Mouse (Mus musculus) kidney, embryonic 14.5 days (tissue): ENCODE data around the gene Lsm12. TPM values are rescaled to one million over a fixed set of nuclear protein-coding genes. Genes with fewer than 3 reads are reported as not detected.
A peak's percentile ranks its signal among the peaks of the same experiment; 100 is the strongest.

ENCODE experiments used
- ATAC-seq: fragments of 200-750 bp; cut with Nextera tagmentation; 2 replicates; pipeline ENCODE4 v1.8.0; 2017; ENCODE audit warnings: moderate number of reproducible peaks, mild to moderate bottlenecking, moderate TSS enrichment, moderate library complexity; ENCODE audit not compliant: low FRiP score, low TSS enrichment
- H3K27ac ChIP-seq: fragments of 300-500 bp; sonication (generic); 2 replicates; pipeline ENCODE4 v1.5.1; 2014; ENCODE audit warnings: low read depth, mild to moderate bottlenecking, low read length, moderate library complexity, mixed read lengths
- H3K27me3 ChIP-seq: fragments of 300-500 bp; sonication (generic); 2 replicates; pipeline ENCODE4 v1.6.1; 2014; ENCODE audit warnings: mild to moderate bottlenecking, low read length; ENCODE audit not compliant: control insufficient read depth, insufficient read depth
- H3K36me3 ChIP-seq: fragments of 300-500 bp; sonication (generic); 2 replicates; pipeline ENCODE4 v1.6.1; 2014; ENCODE audit warnings: low read length, mixed read lengths; ENCODE audit not compliant: control insufficient read depth, insufficient read depth
- H3K4me1 ChIP-seq: fragments of 300-500 bp; sonication (generic); 2 replicates; pipeline ENCODE4 v1.6.1; 2014; ENCODE audit warnings: low read length, mixed read lengths; ENCODE audit not compliant: control insufficient read depth, insufficient read depth
- H3K4me2 ChIP-seq: fragments of 300-500 bp; sonication (generic); replicated peaks from 2 replicates; pipeline ENCODE4 v1.6.1; 2014; ENCODE audit warnings: low read depth, mild to moderate bottlenecking, low read length
- H3K4me3 ChIP-seq: fragments of 300-500 bp; sonication (generic); 2 replicates; pipeline ENCODE4 v1.5.1; 2014; ENCODE audit warnings: mild to moderate bottlenecking, low read length
- H3K9ac ChIP-seq: fragments of 300-500 bp; sonication (generic); 2 replicates; pipeline ENCODE4 v1.6.1; 2014; ENCODE audit warnings: low read depth, mild to moderate bottlenecking, low read length, moderate library complexity
- H3K9me3 ChIP-seq: fragments of 300-500 bp; sonication (generic); 2 replicates; pipeline ENCODE4 v1.6.1; 2016; ENCODE audit warnings: low read length; ENCODE audit not compliant: control insufficient read depth
- WGBS: fragments of 180-500 bp; shearing (Covaris S2); extraction: QIAGEN DNeasy Blood & Tissue Kit; methylation state at CpG from one replicate; pipeline ENCODE4 v1.1.7; 2014; 5-methylcytosine and 5-hydroxymethylcytosine counted together
- microRNA-seq: library from miRNA; unstranded; fragments of <30 nt; microRNA quantifications from one replicate; pipeline ENCODE4, GENCODE M21; 2016
- polyA plus RNA-seq: library from polyadenylated mRNA; unstranded; fragments of >200 nt; fragmentation: Nextera tagmentation; extraction: Ambion mirVana; gene quantifications from 2 replicates; pipeline ENCODE4 v1.2.1, GENCODE M21; 2014

Lsm12 gene
- polyA plus RNA-seq, 1 experiment from 2014 or later = 93.9 TPM

DNA sequence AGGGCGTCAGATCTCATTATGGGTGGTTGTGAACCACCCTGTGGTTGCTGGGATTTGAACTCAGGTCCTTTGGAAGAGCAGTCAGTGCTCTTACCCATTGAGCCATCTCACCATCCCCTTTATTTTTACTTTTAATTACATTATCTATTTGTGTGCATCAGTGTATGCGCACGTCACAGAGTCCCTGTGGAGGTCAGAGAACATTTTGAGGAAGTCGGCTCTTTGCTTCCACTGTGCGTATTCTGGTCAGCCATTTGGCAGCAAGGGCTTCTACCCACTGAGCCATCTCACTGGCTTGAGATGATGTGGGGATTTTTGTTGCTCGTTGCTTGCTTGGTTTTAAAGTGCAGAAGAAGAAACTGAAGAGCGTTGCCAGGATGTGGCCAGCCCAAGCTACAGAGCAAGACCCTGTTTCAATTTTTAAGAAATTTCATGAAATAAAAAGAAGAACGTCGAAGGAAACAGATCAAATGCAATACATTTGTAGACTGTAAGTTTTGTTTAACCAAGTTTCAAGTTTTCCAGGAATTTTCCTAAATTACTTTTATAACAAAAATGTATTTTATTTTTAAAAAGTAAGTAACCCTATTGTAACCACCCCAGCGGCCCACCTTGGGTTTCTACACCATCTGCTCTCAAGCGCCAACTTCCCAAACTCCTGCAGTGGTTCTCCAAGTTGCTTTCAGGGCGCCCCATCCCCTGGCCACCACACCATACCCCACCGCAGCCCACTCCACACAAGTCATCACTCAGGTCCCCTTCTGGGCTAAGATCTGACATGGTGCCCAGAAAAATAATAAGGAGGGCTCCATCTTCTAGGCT, 47.3 kb downstream of the Lsm12 start:
- H3K4me2 ChIP-seq = peak overlapping the region; percentile 47
- 0 out of 2 replicates have a peak, but pooled peaks have one; percentile 3 for ATAC-seq
- no peak overlapping the region for H3K27ac ChIP-seq
- peaks cover 6% of the 10 kb centered on the region; the same call in 1 of the 2 replicates for H3K4me1 ChIP-seq
- no peaks in the 10 kb centered on the region; the same call in 1 of the 2 replicates for H3K27me3 ChIP-seq
- no peaks in the 10 kb centered on the region for H3K36me3 ChIP-seq
- no peak overlapping the region; the same call in 1 of the 2 replicates for H3K4me3 ChIP-seq
- H3K9ac ChIP-seq = no peak overlapping the region
- H3K9me3 ChIP-seq = no peaks in the 10 kb centered on the region
- WGBS = 51% methylated on average over 13 of the region's 13 CpGs

DNA sequence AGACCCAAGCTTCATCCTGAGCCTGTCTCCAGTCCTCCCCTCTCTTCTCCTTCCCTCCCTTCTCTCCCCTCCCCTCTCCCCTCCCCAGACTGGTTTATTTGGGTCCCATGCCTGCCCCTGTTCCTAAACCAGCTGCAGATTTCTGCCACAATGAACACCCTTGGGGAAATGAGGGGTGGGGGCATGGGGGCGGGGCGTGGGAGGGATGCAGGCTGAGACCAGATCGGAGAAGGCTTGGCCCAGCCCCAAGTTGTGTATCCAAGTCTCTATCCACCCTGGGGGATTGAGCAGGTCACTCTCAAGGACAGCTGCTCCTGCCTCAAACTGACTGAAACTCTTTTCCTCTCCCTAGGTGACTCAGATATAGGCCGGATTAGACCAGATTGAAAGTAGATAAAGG, 50.6 kb downstream of the Lsm12 start:
- Histone ChIP-seq H3K4me2 (no peak overlapping the region), H3K9me3 (no peaks in the 10 kb centered on the region), H3K36me3 (no peaks in the 10 kb centered on the region), H3K4me3 (no peak overlapping the region), H3K27me3 (no peaks in the 10 kb centered on the region; the same call in 1 of the 2 replicates), H3K27ac (no peak overlapping the region), H3K9ac (no peak overlapping the region), H3K4me1 (0 out of 2 replicates have a peak, but pooled peaks cover 3% of the 10 kb centered on the region)
- no peak for ATAC-seq
- WGBS = 32% methylated on average over 4 of the region's 4 CpGs

DNA sequence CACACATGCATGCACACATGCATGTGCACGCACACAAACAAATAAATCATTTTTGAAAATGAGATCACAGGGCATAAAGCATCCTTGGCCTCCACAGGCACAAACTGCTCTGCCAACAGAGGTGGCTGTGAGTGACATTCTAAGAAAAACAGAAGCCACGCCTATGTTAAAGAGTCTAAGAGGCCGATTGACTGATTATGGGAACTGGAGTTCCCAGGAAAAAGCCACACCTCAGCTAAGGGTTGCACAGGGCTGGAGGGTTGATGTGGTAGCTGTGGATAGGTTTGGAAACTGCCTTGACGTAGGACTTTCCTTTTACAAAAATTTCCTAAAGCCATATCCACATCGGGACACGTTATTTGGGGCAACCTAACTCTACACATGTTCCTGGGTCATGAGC, 67.7 kb downstream of the Lsm12 start:
- H3K4me1 ChIP-seq = no peaks in the 10 kb centered on the region
- H3K27ac ChIP-seq = no peak overlapping the region
- no peaks in the 10 kb centered on the region for H3K9me3 ChIP-seq
- H3K4me2 ChIP-seq = no peak overlapping the region
- 81% methylated on average over 6 of the region's 6 CpGs for WGBS
- H3K4me3 ChIP-seq = no peak overlapping the region
- no peak for ATAC-seq
- no peaks in the 10 kb centered on the region for H3K27me3 ChIP-seq
- no peaks in the 10 kb centered on the region for H3K36me3 ChIP-seq
- no peak overlapping the region for H3K9ac ChIP-seq

DNA sequence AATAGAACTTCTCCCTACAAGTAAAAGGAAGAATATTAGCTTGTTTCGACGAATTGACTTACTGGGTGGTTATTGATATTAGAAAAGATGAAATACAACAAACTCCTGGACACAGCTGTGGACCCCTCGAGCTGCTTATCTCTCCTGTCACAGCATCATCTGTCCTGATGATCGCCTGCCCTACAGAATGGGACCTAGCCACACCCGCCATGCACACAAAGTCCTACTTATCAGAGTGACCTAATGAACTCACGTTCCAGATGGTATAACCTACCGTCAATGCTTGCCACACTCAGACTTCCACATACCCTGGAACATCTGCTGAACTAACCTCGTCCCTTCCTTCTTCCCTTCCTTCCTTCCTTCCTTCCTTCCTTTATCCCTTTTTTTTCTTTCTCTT, 68.9 kb downstream of the Lsm12 start:
- Histone ChIP-seq H3K4me3 (no peak overlapping the region), H3K27ac (no peak overlapping the region), H3K4me1 (no peaks in the 10 kb centered on the region), H3K9me3 (no peaks in the 10 kb centered on the region), H3K9ac (no peak overlapping the region), H3K4me2 (no peak overlapping the region), H3K27me3 (no peaks in the 10 kb centered on the region), H3K36me3 (no peaks in the 10 kb centered on the region)
- WGBS = 82% methylated on average over 8 of the region's 8 CpGs
- ATAC-seq = no peak

Small RNAs within 50 kb of the gene (microRNA-seq; reads per million reads assigned to microRNA genes)
- 0.63 reads per million for gene Mir8101

Other genes starting within 250 kb of the Lsm12 start
- 0.09 and 0.73 TPM in 2 replicates for gene Sost, start 218.3 kb downstream of the Lsm12 start, polyA plus RNA-seq
- not detected in 2 replicates for gene Cfap97d1, start 201.0 kb downstream of the Lsm12 start, polyA plus RNA-seq
- gene Dusp3, start 198.3 kb downstream of the Lsm12 start, polyA plus RNA-seq = 23.3 and 25.3 TPM in 2 replicates
- gene Mpp3, start 156.8 kb downstream of the Lsm12 start, polyA plus RNA-seq = 5.1 and 8.4 TPM in 2 replicates
- gene Cd300lg, start 143.8 kb downstream of the Lsm12 start, polyA plus RNA-seq = 0.38 and 0.43 TPM in 2 replicates
- gene Mpp2, start 96.8 kb downstream of the Lsm12 start, polyA plus RNA-seq = 6.9 and 10.3 TPM in 2 replicates
- gene Ppy, start 84.0 kb downstream of the Lsm12 start, polyA plus RNA-seq = not detected in 2 replicates
- not detected in 2 replicates for gene Pyy, start 77.5 kb downstream of the Lsm12 start, polyA plus RNA-seq
- 0.09 TPM in 1 of 2 replicates, not detected in the other for gene Nags, start 39.8 kb downstream of the Lsm12 start, polyA plus RNA-seq
- gene Tmem101, start 28.9 kb downstream of the Lsm12 start, polyA plus RNA-seq = 26.5 and 28.2 TPM in 2 replicates
- 42.5 and 50.6 TPM in 2 replicates for gene G6pc3, start 4.3 kb upstream of the Lsm12 start, polyA plus RNA-seq
- gene Hdac5, start 44.9 kb upstream of the Lsm12 start, polyA plus RNA-seq = 21.6 and 29.1 TPM in 2 replicates
- gene BC030867, start 63.6 kb upstream of the Lsm12 start, polyA plus RNA-seq = 18.2 and 22.9 TPM in 2 replicates
- gene Asb16, start 83.4 kb upstream of the Lsm12 start, polyA plus RNA-seq = 0.09 TPM in 1 of 2 replicates, not detected in the other
- gene Tmub2, start 99.6 kb upstream of the Lsm12 start, polyA plus RNA-seq = 41.6 and 54.2 TPM in 2 replicates
- gene Atxn7l3, start 111.3 kb upstream of the Lsm12 start, polyA plus RNA-seq = 15.2 and 18.6 TPM in 2 replicates
- gene Ubtf, start 134.4 kb upstream of the Lsm12 start, polyA plus RNA-seq = 86.5 and 105 TPM in 2 replicates
- 3.0 and 3.3 TPM in 2 replicates for gene Slc4a1, start 180.9 kb upstream of the Lsm12 start, polyA plus RNA-seq
- gene Rundc3a, start 208.1 kb upstream of the Lsm12 start, polyA plus RNA-seq = 1.7 and 1.9 TPM in 2 replicates
- gene Slc25a39, start 222.7 kb upstream of the Lsm12 start, polyA plus RNA-seq = 224 and 274 TPM in 2 replicates
- gene Grn, start 245.0 kb upstream of the Lsm12 start, polyA plus RNA-seq = 81.0 and 103 TPM in 2 replicates